Mouse (Mus musculus) T-cell, adult 66 days (primary cell): ENCODE data around the gene Adcy1. TPM values are rescaled to one million over a fixed set of nuclear protein-coding genes. Genes with fewer than 3 reads are reported as not detected.

Source experiments
- total RNA-seq, 2 experiments: library from RNA; stranded (reverse); gene quantifications; 3 replicates in 1 of 2; 4 replicates in 1 of 2; pipeline ENCODE4 v1.2.4; 2023

The Adcy1 gene
- total RNA-seq: 1 to 10 TPM; 2.7 to 2.8 TPM

DNA sequence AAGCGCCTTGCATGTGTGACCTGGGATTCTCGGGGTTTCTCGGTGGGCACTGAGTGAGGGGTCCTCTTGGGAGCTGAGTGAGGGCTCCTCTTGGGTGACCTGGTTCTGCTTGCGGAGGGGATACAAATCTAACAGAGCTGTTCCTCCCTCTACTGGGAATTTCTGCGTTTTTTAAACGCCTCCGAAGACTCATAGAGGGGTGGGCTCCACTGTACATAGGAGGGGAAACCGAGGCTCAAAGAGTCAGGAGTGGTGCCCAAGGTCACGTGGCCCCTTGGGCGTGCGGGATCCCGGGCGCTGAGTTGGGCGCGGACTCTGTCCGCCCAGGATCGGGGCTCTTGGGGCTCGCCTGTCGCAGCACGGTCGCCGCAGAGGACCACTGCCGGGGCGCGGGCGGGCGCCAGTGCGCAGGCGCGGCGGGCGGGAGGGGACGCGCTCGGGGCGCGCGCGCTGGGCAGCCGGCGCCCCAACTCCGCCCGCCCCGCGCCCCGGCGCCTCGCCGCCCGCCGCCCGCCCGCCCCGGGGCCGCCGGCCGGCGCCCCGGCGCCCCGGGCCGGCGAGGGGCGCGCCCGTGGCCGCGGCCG lies at the start of gene Adcy1:
TSS of gene Adcy1 (plus strand) at position 489 of the 584 bp plus-strand sequence.

DNA sequence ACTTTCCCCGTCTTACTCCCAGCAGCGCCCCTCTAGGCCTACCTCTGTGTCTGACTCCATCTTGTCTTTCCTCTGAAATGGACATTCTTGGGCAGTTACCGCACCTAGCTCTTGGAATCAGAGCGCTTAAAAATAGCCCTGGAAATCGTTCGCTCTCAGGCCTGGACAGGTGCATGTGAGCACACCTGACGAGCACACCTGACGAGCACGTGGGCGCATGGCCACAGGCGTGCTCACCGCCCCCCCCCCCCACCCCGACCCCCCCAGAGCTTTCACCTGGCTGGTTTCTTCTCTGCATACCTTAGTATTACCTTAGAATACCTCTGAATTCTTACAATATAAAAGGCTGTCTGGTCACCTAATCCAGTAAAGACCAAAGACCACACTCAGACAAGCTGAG lies 125.2 kb downstream of the Adcy1 start, which contains the start of gene Gm11985:
TSS of gene Gm11985 (minus strand) at position 101 of the 400 bp plus-strand sequence.

DNA sequence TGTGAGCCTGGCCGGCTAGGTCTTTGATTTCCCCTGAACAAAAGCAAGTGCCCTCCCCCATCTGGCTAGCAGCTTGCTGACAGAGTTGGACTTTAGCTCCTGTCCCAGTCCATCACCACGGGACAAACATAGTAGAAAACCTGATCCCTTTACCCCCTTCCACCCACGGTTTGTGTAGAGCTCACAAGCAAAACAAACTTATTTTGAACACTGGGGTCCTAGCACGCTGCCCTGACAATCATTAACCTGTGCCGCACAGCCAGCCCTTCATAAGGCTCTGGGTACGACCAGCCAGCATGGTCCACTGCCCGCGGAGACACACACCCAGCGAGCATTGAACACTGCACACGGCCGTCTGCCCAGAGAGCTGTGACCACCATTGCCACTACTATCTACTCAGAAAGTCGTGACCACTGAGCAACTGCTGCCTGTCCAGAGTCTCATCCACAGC lies 134.2 kb downstream of the Adcy1 start, which contains the start of gene Igfbp1:
TSS of gene Igfbp1 (plus strand) at position 292 of the 451 bp plus-strand sequence.

DNA sequence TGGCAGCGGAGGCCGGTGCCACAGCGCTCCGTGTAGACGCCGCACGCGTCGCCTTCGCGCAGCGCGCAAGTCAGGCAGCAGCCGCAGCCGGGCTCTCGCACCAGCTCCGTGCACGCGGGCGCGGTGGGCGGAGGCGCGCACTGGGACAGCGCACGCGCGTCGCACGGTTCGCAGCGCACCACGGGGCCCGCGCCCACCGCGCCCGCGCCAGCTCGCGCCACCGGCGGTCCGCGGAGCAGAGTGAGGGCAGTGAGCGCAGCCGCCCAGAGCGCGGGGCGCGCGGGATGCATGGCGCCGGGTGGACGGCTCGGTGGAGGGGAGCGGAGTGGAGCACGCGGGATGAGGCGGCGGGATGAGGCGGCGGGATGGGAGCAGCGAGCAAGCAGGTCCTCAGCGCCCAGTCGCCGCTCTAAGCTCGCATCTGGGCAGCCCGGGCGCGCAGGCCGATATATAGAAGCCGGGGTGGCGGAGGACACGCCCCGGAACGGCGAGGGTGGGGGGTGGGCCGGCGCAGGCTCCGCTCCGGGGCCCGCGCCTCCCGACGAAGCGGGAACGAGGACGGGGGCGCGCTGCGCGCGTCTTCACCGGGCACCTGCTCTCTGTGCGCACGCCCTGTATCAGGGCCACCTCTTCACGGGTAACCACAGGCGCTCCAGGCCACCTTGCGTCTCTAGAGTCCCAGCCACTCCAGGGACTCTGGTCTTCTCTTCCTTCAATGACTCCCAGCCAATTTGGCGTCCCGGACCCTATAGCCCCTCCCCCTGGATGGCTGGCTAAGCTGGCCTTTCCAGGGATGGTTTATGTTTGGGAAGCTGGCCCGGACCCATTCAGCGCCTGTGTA lies 150.4 kb downstream of the Adcy1 start, which contains the start of gene Igfbp3:
TSS of gene Igfbp3 (minus strand) at position 423 of the 841 bp plus-strand sequence.

Other genes with a start within 250 kb of the Adcy1 start
- gene Gm11983, start 225.8 kb upstream of the Adcy1 start, total RNA-seq: not detected
- gene Gm11985, start 125.1 kb downstream of the Adcy1 start, total RNA-seq: not detected
- not detected for gene Igfbp1, start 134.3 kb downstream of the Adcy1 start, total RNA-seq
- gene Igfbp3, start 150.4 kb downstream of the Adcy1 start, total RNA-seq: not detected